Mouse (Mus musculus) embryo, embryonic 11 days (tissue): ENCODE measurements at regions not wholly inside any gene's neighbourhood (a gene's known extent, or its start where the extent isn't known, plus 50 kb on each side); places are given as distances from the start of the nearest gene placed in this dataset.

Experiments
- DNase-seq: peaks from one replicate; pipeline ENCODE4 v3.0.0-alpha.2; 2015

DNA sequence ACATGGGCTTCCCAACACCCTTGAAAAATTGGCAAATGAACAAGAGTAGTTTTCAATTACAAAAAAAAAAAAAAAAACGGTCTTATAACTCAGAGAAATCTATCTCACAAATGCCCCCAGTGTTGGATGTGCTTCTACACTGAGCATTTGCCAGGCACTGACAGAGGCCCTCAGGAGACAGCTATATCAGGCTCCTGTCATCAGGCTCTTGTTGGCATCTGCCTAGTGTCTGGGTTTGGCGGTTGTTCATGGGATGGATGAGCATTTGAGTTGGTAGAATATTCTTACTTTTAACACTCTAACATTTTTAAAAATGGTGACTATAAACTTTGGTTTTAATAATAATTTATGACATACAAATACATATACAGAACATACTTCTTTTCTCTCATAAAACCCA is 1555.4 kb upstream of the Map3k7 start:
- no peak for DNase-seq

DNA sequence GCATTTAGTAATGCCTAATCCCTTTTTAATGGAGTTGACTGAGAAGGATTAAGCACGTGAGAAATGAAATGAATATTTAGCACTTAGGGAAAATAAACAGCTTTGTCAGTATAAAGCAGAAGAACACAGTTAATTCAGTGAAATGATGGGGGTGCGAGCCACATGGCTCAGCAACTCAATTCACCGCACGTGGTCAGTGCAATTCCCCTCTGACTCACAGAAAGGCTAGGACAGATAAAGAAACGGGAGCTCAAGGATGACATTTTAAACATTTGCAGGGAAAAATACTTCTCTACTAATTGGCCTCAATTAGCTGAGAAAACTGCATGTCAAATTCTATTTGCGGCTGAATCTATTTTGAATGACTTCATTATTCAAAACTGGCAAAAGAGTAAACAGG is 1516.3 kb upstream of the Map3k7 start:
- DNase-seq: no peak

DNA sequence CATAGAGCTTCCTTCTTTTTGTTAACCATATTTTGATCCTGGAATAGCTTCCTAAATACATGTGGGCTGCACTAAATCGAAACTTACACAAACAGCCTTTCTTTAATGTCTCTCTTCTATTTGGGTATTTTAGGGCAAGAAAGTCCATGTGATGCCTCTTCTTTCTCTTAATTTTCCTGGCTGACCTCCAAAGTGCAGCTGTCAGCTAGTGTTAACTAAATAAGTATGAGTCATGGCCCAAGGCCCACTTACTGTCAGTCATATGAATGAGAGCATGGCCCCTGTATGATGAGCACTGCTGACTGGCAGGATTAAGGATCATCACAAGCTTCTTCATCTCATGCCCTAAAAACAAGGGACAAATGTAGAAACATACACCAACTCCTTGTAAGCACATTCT is 1513.5 kb upstream of the Map3k7 start:
- DNase-seq: no peak

- DNase-seq: no peak
These were observed 1496.5 kb upstream of the Map3k7 start for GRCm38 (mm10) chr4:30467336-30467933.

GRCm38 (mm10) chr4:30476621-30477020 is 1487.3 kb upstream of the Map3k7 start:
- no peak for DNase-seq

DNA sequence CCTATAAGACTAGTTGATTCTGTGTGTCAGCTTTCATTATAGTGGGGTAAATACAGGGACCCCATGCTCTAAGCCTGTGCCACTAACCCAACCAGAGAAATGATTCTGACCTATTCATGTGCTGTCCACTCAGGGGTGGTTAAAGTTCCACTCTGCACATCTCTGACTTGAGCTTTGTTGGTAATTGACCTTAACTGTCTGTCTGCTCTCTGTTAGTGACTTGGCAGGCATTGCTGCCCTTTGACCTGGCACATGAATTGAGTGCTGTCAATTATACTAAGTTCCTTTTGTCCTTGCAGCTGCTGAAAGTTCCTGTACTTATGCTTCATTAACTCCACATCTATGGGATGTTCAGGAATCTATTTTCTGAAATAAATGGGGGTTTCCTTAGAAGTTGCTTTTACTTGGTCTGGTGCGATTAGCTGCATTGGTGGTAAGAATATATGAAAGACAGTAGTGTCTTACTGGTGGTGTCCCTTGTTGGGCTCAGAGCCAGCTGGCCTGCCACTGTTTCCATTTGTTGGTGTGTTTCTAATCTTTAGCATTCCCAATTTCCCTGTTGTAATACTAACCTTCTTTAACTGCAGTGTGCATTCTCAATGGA is 1463.7 kb upstream of the Map3k7 start:
- peak; percentile 19 for DNase-seq
